Mouse (Mus musculus): ENCODE results near the gene Hoxa10. TPM values are rescaled to one million over a fixed set of nuclear protein-coding genes. Genes with fewer than 3 reads are reported as not detected.
A peak's percentile ranks its signal among the peaks of the same experiment; 100 is the strongest.

The Hoxa10 gene
- polyA plus RNA-seq, 2 experiments: 111 to 117 TPM

DNA sequence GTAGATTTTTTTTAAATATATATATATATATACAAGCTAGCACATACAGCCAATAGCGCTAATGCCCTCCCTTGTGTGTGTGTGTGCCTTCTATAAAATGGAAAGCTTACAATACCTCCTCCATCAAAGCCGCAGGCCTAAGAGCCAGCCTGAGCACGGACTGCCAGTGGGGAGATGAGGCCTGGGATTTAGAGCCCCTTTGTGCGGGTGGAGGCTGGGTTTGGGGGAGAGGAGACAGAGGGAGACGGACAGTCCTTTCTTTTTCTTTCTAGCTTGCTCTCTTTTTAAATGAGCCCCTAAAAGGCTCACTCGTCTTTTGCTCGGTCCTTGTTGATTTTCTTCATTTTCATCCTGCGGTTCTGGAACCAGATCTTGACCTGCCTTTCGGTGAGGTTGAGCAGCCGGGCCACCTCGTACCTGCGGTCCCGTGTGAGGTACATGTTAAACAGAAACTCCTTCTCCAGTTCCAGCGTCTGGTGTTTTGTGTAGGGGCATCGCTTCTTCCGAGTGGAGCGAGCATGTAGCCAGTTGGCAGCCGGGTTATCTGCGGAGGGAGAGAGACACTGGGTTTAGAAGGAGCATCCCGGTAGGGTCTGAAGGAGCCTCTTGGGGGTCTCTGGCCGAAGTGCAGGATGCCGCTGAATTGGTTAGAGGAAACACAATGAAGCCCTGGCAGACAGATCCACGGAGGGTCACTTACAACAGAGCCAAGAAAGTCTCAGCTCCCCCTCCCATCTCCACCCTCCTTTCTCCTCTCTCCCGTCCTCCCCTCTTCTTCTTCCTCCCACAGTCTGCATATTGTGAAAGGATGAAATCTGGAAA, 16.5 kb downstream of the Hoxa10 start:
- Histone ChIP-seq H3K4me3 (replicated peaks; ENCODE audit: low read length) (peak overlapping the region; percentile 90), H3K9ac (ENCODE audit: low read depth, low read length, severe bottlenecking) (peak overlapping the region; percentile 100), H3K9me3 (ENCODE audit: control insufficient read depth, low read length) (no peaks in the 10 kb centered on the region), H3K36me3 (ENCODE audit: control insufficient read depth, insufficient read depth, low read length) (peaks cover 34% of the 10 kb centered on the region), H3K27me3 (ENCODE audit: control insufficient read depth, insufficient read depth, low read length) (peaks cover 5% of the 10 kb centered on the region; the same call in 1 of the 2 replicates), H3K4me1 (ENCODE audit: control insufficient read depth, insufficient read depth, low read length) (peaks cover 30% of the 10 kb centered on the region), H3K27ac (replicated peaks; ENCODE audit: low read depth, low read length) (peak overlapping the region; percentile 95), H3K4me2 (replicated peaks; ENCODE audit: low read depth, low read length, severe bottlenecking) (peak overlapping the region; percentile 96)
- ATAC-seq (ENCODE audit: low FRiP score, low read depth) (no peak), DNase-seq (ENCODE audit: low spot score) (peak; percentile 44)
- no peak for TF ChIP-seq POLR2A (IDR thresholded peaks at IDR 0.05; ENCODE audit: borderline replicate concordance, extremely low read depth, insufficient read depth, insufficient read length)
- under 1% methylated on average over 24 of the region's 24 CpGs for WGBS

DNA sequence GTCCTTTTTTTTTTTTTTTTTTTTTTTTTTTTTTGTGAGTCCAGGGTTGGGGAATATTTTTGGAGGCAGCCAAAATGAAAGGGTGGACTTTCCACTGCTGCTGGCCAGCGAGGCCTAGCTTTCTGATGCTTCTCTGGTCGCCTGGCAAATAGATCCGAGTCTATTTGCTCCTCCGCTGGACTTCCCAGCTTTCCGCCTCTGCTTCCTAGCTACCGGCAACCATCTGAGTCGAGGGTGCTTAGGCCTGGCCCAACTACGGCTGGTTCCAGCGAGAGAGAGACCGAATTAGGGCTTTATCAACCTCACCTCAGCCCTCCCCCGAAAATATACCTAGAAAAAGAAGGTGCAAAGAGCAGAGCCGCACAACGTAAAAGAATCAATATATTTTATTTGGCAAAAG, 17.9 kb downstream of the Hoxa10 start:
- ATAC-seq (ENCODE audit: low FRiP score, low read depth) (no peak), DNase-seq (ENCODE audit: low spot score) (peak; percentile 28)
- Histone ChIP-seq H3K36me3 (ENCODE audit: control insufficient read depth, insufficient read depth, low read length) (peaks cover 26% of the 10 kb centered on the region), H3K4me2 (replicated peaks; ENCODE audit: low read depth, low read length, severe bottlenecking) (peak overlapping the region; percentile 96), H3K27me3 (ENCODE audit: control insufficient read depth, insufficient read depth, low read length) (peaks cover 5% of the 10 kb centered on the region; the same call in 1 of the 2 replicates), H3K9ac (ENCODE audit: low read depth, low read length, severe bottlenecking) (peak overlapping the region; percentile 100), H3K27ac (replicated peaks; ENCODE audit: low read depth, low read length) (peak overlapping the region; percentile 95), H3K9me3 (ENCODE audit: control insufficient read depth, low read length) (no peaks in the 10 kb centered on the region), H3K4me3 (replicated peaks; ENCODE audit: low read length) (peak overlapping the region; percentile 90), H3K4me1 (ENCODE audit: control insufficient read depth, insufficient read depth, low read length) (peaks cover 36% of the 10 kb centered on the region)
- no peak for TF ChIP-seq POLR2A (IDR thresholded peaks at IDR 0.05; ENCODE audit: borderline replicate concordance, extremely low read depth, insufficient read depth, insufficient read length)
- 5% methylated on average over 13 of the region's 13 CpGs for WGBS

DNA sequence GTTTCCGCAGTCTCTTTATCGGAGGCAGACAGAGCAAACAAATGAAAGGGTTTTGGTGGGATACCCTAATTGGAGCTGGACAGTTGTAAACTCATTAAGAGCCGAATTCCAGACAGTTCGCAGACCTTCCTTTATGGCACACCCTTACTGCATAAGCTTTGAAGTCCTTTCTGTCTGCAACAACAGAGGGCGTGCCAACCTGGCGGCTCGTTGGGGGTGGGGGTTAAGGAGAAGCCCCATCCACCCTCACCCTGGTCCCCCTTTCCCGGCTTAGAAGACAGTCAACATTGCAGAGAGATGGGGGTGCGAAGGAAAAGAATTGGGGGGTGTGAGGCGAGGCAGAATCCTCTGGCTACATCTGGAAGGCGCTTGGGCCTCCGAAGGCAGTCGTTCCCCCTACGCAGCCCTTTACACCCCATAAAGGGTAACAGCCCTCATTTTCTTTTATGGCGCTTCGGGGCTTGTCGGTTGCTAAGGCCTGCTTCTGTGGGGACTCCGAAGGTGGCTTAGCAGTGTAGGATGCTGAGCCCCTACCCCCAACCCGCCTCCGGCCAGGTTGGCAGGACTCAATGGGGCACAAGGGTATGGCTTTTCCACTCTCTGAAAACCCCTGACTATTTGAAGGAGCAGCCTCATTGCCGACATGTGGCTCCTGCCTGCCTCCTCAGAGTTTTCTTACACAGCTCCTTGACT, 18.5 kb downstream of the Hoxa10 start:
- Histone ChIP-seq H3K4me1 (ENCODE audit: control insufficient read depth, insufficient read depth, low read length) (peaks cover 35% of the 10 kb centered on the region), H3K27me3 (ENCODE audit: control insufficient read depth, insufficient read depth, low read length) (peaks cover 5% of the 10 kb centered on the region; the same call in 1 of the 2 replicates), H3K9ac (ENCODE audit: low read depth, low read length, severe bottlenecking) (peak overlapping the region; percentile 100), H3K4me3 (replicated peaks; ENCODE audit: low read length) (peak overlapping the region; percentile 90), H3K36me3 (ENCODE audit: control insufficient read depth, insufficient read depth, low read length) (peaks cover 26% of the 10 kb centered on the region), H3K4me2 (replicated peaks; ENCODE audit: low read depth, low read length, severe bottlenecking) (peak overlapping the region; percentile 96), H3K27ac (replicated peaks; ENCODE audit: low read depth, low read length) (peak overlapping the region; percentile 95), H3K9me3 (ENCODE audit: control insufficient read depth, low read length) (no peaks in the 10 kb centered on the region)
- 1% methylated on average over 21 of the region's 21 CpGs for WGBS
- TF ChIP-seq POLR2A (IDR thresholded peaks at IDR 0.05; ENCODE audit: borderline replicate concordance, extremely low read depth, insufficient read depth, insufficient read length): peak; percentile 42; the same call in 1 of the 2 replicates
- ATAC-seq (ENCODE audit: low FRiP score, low read depth): peak; percentile 28
- peak; percentile 82 for DNase-seq (ENCODE audit: low spot score)

DNA sequence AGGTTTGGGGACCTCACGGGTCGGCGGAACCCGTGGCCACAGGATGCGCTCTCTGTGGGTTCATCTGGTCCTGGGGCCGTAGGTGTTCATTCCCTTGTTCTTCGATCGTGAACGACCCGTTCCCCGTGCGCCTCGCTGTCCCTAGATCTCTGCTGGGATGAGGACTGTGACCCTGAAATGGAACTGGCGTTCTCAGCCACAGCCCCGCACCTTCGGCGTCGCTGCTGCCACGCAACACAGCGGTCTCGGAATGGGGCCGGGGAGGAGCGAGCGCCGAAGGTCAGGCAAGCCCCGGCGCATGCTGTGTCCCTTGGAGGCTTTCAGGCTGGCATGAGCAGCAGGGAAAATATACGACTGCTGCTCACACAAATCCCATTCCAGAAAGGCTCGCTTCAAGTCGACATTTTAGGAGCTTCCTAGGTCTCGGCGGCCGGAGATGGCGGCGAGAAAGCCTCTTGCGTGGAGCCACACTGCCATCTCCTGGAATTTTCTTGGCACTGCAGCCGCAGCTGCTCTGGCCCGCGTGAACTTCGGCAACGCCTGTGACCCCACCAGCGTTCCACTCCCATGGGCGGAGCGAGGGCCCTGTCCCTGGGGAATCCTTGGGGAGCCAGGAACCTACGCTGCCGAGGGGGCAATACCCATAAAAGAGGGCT, 19.2 kb downstream of the Hoxa10 start, which contains the start of gene Hoxa7:
Hoxa7 (minus strand) TSS at position 518 of the 656 bp plus-strand sequence.
- no peaks in the 10 kb centered on the region for H3K9me3 ChIP-seq (ENCODE audit: control insufficient read depth, low read length)
- H3K27ac ChIP-seq (replicated peaks; ENCODE audit: low read depth, low read length): peak within 1 kb of the TSS; percentile 95
- TF ChIP-seq POLR2A (IDR thresholded peaks at IDR 0.05; ENCODE audit: borderline replicate concordance, extremely low read depth, insufficient read depth, insufficient read length): peak; percentile 29; the same call in 1 of the 2 replicates
- peak within 1 kb of the TSS; percentile 90 for H3K4me3 ChIP-seq (replicated peaks; ENCODE audit: low read length)
- under 1% methylated on average over 46 of the region's 46 CpGs for WGBS
- peaks cover 5% of the 10 kb centered on the region; the same call in 1 of the 2 replicates for H3K27me3 ChIP-seq (ENCODE audit: control insufficient read depth, insufficient read depth, low read length)
- peak within 1 kb of the TSS; percentile 96 for H3K4me2 ChIP-seq (replicated peaks; ENCODE audit: low read depth, low read length, severe bottlenecking)
- peaks cover 29% of the 10 kb centered on the region for H3K4me1 ChIP-seq (ENCODE audit: control insufficient read depth, insufficient read depth, low read length)
- peaks cover 26% of the 10 kb centered on the region for H3K36me3 ChIP-seq (ENCODE audit: control insufficient read depth, insufficient read depth, low read length)
- peak within 1 kb of the TSS; percentile 100 for H3K9ac ChIP-seq (ENCODE audit: low read depth, low read length, severe bottlenecking)
- DNase-seq (ENCODE audit: low spot score): peak; percentile 89
- peak; percentile 23 for ATAC-seq (ENCODE audit: low FRiP score, low read depth)

Data from limb, embryonic 14.5 days (tissue).